Mouse (Mus musculus) MEL (cell line): ENCODE results near the gene Zfp644. TPM values are rescaled to one million over a fixed set of nuclear protein-coding genes. Genes with fewer than 3 reads are reported as not detected.

Source experiments
- DNase-seq: peaks from one replicate; pipeline ENCODE4 v3.0.0; 2011; ENCODE audit warnings: low read depth, low spot score
- H3K27ac ChIP-seq: 2 replicates; pipeline ENCODE4 v1.5.1; 2012; ENCODE audit warnings: low read depth, mild to moderate bottlenecking, control low read depth, low read length, moderate library complexity; ENCODE audit not compliant: control insufficient read depth
- H3K27me3 ChIP-seq, 2 experiments: fragments of 150-350 bp in 1 of 2; sonication (generic) in 1 of 2; 2 replicates each; pipeline ENCODE4 v1.6.1; 2012; ENCODE audit warnings: low read length in 2 of 2, mild to moderate bottlenecking in 2 of 2, improper control_type of control experiment in 1 of 2, moderate library complexity in 1 of 2; ENCODE audit not compliant: insufficient read depth in 2 of 2, control insufficient read depth in 1 of 2
- H3K36me3 ChIP-seq, 2 experiments: 2 replicates each; pipeline ENCODE4 v1.6.1; 2012 to 2014; ENCODE audit warnings: low read length in 2 of 2, improper control_type of control experiment in 1 of 2, inconsistent platforms in 1 of 2, mild to moderate bottlenecking in 1 of 2; ENCODE audit not compliant: insufficient read depth in 2 of 2, control insufficient read depth in 1 of 2
- H3K4me1 ChIP-seq, 2 experiments: fragments of 150-350 bp in 1 of 2; sonication (generic) in 1 of 2; 2 replicates each; pipeline ENCODE4 v1.6.1; 2012; ENCODE audit warnings: low read length in 2 of 2, improper control_type of control experiment in 1 of 2, mild to moderate bottlenecking in 1 of 2; ENCODE audit not compliant: insufficient read depth in 2 of 2, control insufficient read depth in 1 of 2
- H3K4me3 ChIP-seq, 2 experiments: fragments of 150-350 bp in 1 of 2; sonication (generic) in 1 of 2; 2 replicates each; pipeline ENCODE4 v1.5.1; 2012; ENCODE audit warnings: low read depth in 2 of 2, low read length in 2 of 2, mild to moderate bottlenecking in 2 of 2, moderate library complexity in 2 of 2, control low read depth in 1 of 2, improper control_type of control experiment in 1 of 2; ENCODE audit not compliant: control insufficient read depth in 1 of 2, insufficient read depth in 1 of 2
- H3K79me2 ChIP-seq: 2 replicates; pipeline ENCODE4 v1.6.1; 2012; ENCODE audit warnings: mild to moderate bottlenecking, low read length, moderate library complexity; ENCODE audit not compliant: control insufficient read depth, poor library complexity, insufficient read depth
- H3K9ac ChIP-seq: 2 replicates; pipeline ENCODE4 v1.6.1; 2012; ENCODE audit warnings: low read depth, mild to moderate bottlenecking, control low read depth, low read length, moderate library complexity; ENCODE audit not compliant: control insufficient read depth, poor library complexity, severe bottlenecking
- H3K9me3 ChIP-seq: fragments of 150-350 bp; sonication (generic); replicated peaks from 2 replicates; pipeline ENCODE4 v1.6.1; 2012; ENCODE audit warnings: mild to moderate bottlenecking, low read length, improper control_type of control experiment, moderate library complexity; ENCODE audit not compliant: insufficient read depth
- CHD1 ChIP-seq: IDR thresholded peaks from 2 replicates; pipeline ENCODE4 v1.6.1; 2012; ENCODE audit warnings: low read depth, mild to moderate bottlenecking, inconsistent platforms, low read length, improper control_type of control experiment
- CHD2 ChIP-seq: IDR thresholded peaks from 2 replicates; pipeline ENCODE4 v1.6.1; 2011; ENCODE audit warnings: low read length, improper control_type of control experiment
- ELF1 ChIP-seq: IDR thresholded peaks from 2 replicates; pipeline ENCODE4 v1.6.1; 2014; ENCODE audit warnings: low read depth, mild to moderate bottlenecking, inconsistent platforms, low read length, improper control_type of control experiment, moderate library complexity
- EP300 ChIP-seq, 2 experiments: IDR thresholded peaks; 2 replicates each; pipeline ENCODE4 v1.6.1; 2011; ENCODE audit warnings: improper control_type of control experiment in 2 of 2, low read length in 2 of 2, low read depth in 1 of 2, mild to moderate bottlenecking in 1 of 2
- ETS1 ChIP-seq: IDR thresholded peaks from 2 replicates; pipeline ENCODE4 v1.6.1; 2012; ENCODE audit warnings: low read depth, mild to moderate bottlenecking, inconsistent platforms, low read length, improper control_type of control experiment, moderate library complexity
- KAT2A ChIP-seq: conservative IDR thresholded peaks from 2 replicates; pipeline ENCODE4 v1.6.1; 2012; ENCODE audit warnings: low read depth, low read length, improper control_type of control experiment, inconsistent platforms
- MAFK ChIP-seq: IDR thresholded peaks from 2 replicates; pipeline ENCODE4 v1.6.1; 2011; ENCODE audit warnings: low read depth, mild to moderate bottlenecking, low read length, improper control_type of control experiment, borderline replicate concordance
- MAX ChIP-seq: IDR thresholded peaks from 2 replicates; pipeline ENCODE4 v1.6.1; 2011; ENCODE audit warnings: low read length, improper control_type of control experiment
- MEF2A ChIP-seq: IDR thresholded peaks from 2 replicates; pipeline ENCODE4 v1.6.1; 2014; ENCODE audit warnings: low read depth, mild to moderate bottlenecking, inconsistent platforms, low read length, improper control_type of control experiment; ENCODE audit not compliant: poor library complexity, insufficient replicate concordance, severe bottlenecking; ENCODE audit errors: extremely low read depth
- MXI1 ChIP-seq: IDR thresholded peaks from 2 replicates; pipeline ENCODE4 v1.6.1; 2011; ENCODE audit warnings: mild to moderate bottlenecking, low read depth, low read length, improper control_type of control experiment
- MYB ChIP-seq: IDR thresholded peaks from 2 replicates; pipeline ENCODE4 v1.6.1; 2011; ENCODE audit warnings: mild to moderate bottlenecking, low read depth, low read length, improper control_type of control experiment
- MYC ChIP-seq: IDR thresholded peaks from 2 replicates; pipeline ENCODE4 v1.6.1; 2011; ENCODE audit warnings: low read depth, mild to moderate bottlenecking, low read length, improper control_type of control experiment, moderate library complexity
- NELFE ChIP-seq: IDR thresholded peaks from 2 replicates; pipeline ENCODE4 v1.6.1; 2011; ENCODE audit warnings: low read depth, low read length, improper control_type of control experiment
- NRF1 ChIP-seq: IDR thresholded peaks from 2 replicates; pipeline ENCODE4 v1.6.1; 2014; ENCODE audit warnings: low read depth, mild to moderate bottlenecking, inconsistent platforms, low read length, improper control_type of control experiment, moderate library complexity; ENCODE audit not compliant: poor library complexity, insufficient read depth, severe bottlenecking
- POLR2AphosphoS2 ChIP-seq: IDR thresholded peaks from 2 replicates; pipeline ENCODE4 v1.6.1; 2011; ENCODE audit warnings: low read length, improper control_type of control experiment
- RAD21 ChIP-seq: IDR thresholded peaks from 2 replicates; pipeline ENCODE4 v1.6.1; 2011; ENCODE audit warnings: mild to moderate bottlenecking, low read depth, low read length, improper control_type of control experiment
- RCOR1 ChIP-seq: IDR thresholded peaks from 2 replicates; pipeline ENCODE4 v1.6.1; 2012; ENCODE audit warnings: low read depth, mild to moderate bottlenecking, inconsistent platforms, low read length, improper control_type of control experiment
- SIN3A ChIP-seq: IDR thresholded peaks from 2 replicates; pipeline ENCODE4 v1.6.1; 2012; ENCODE audit warnings: low read length, improper control_type of control experiment, inconsistent platforms
- TAL1 ChIP-seq: IDR thresholded peaks from 2 replicates; pipeline ENCODE4 v1.6.1; 2012; ENCODE audit warnings: mild to moderate bottlenecking, inconsistent platforms, low read length, moderate library complexity, mixed read lengths
- TBP ChIP-seq: IDR thresholded peaks from 2 replicates; pipeline ENCODE4 v1.8.0; 2011; ENCODE audit warnings: low read depth, low read length, improper control_type of control experiment
- UBTF ChIP-seq: IDR thresholded peaks from 2 replicates; pipeline ENCODE4 v1.6.1; 2012; ENCODE audit warnings: low read depth, mild to moderate bottlenecking, inconsistent platforms, low read length, improper control_type of control experiment, moderate library complexity, borderline replicate concordance; ENCODE audit not compliant: insufficient read depth
- USF1 ChIP-seq: IDR thresholded peaks from 2 replicates; pipeline ENCODE4 v1.6.1; 2014; ENCODE audit warnings: low read depth, mild to moderate bottlenecking, inconsistent platforms, low read length, improper control_type of control experiment, moderate library complexity
- USF2 ChIP-seq, 2 experiments: IDR thresholded peaks; 2 replicates each; pipeline ENCODE4 v1.6.1; 2011 to 2012; ENCODE audit warnings: improper control_type of control experiment in 2 of 2, low read length in 2 of 2, borderline replicate concordance in 1 of 2, inconsistent platforms in 1 of 2, low read depth in 1 of 2, mild to moderate bottlenecking in 1 of 2; ENCODE audit not compliant: insufficient read depth in 1 of 2
- ZC3H11A ChIP-seq: IDR thresholded peaks from 2 replicates; pipeline ENCODE4 v1.6.1; 2012; ENCODE audit warnings: low read depth, mild to moderate bottlenecking, inconsistent platforms, low read length, improper control_type of control experiment
- ZNF384 ChIP-seq: IDR thresholded peaks from 2 replicates; pipeline ENCODE4 v1.6.1; 2012; ENCODE audit warnings: low read depth, mild to moderate bottlenecking, inconsistent platforms, low read length, improper control_type of control experiment
- polyA plus RNA-seq, 2 experiments: library from polyadenylated mRNA; stranded (reverse) in 1 of 2; unstranded in 1 of 2; fragments of >175 nt in 1 of 2; fragments of >200 nt in 1 of 2; gene quantifications; 2 replicates each; pipeline versions ENCODE4 v1.2.1 to v1.2.4; 2012; ENCODE audit warnings: low replicate concordance in 2 of 2, low read depth in 1 of 2; ENCODE audit not compliant: insufficient read length in 2 of 2, insufficient read depth in 1 of 2, missing spikeins in 1 of 2
- total RNA-seq: library from RNA; depleted of rRNA; stranded (reverse); fragments of 300-350 nt; gene quantifications from 2 replicates; pipeline ENCODE4 v1.2.3, GENCODE M21; 2012

The Zfp644 gene
- total and polyA plus RNA-seq, 3 experiments, result 23.4 to 72.3 (median 34.4) TPM

- Histone ChIP-seq H3K4me3 (no peak overlapping the region), H3K79me2 (no peaks in the 10 kb centered on the region), H3K27ac (no peak overlapping the region), H3K27me3 (no peaks in the 10 kb centered on the region), H3K9me3 (no peaks in the 10 kb centered on the region), H3K9ac (no peak overlapping the region), H3K36me3 (no peaks in the 10 kb centered on the region; a peak in 1 of 4 replicates), H3K4me1 (no peaks in the 10 kb centered on the region)
- TF ChIP-seq CHD2, result no peak
- TF ChIP-seq ZNF384, result no peak
- TF ChIP-seq MYB, result no peak
- no peak for TF ChIP-seq RCOR1
- TF ChIP-seq UBTF, result no peak
- TF ChIP-seq NRF1, result no peak
- TF ChIP-seq TBP, result no peak
- no peak for TF ChIP-seq POLR2AphosphoS2
- TF ChIP-seq MAX, result no peak
- TF ChIP-seq MYC, result no peak
- no peak for TF ChIP-seq NELFE
- no peak for TF ChIP-seq RAD21
- no peak for TF ChIP-seq ETS1
- no peak for DNase-seq
These were observed 92.0 kb downstream of the Zfp644 start for GRCm38 (mm10) chr5:106605096-106605495.

DNA sequence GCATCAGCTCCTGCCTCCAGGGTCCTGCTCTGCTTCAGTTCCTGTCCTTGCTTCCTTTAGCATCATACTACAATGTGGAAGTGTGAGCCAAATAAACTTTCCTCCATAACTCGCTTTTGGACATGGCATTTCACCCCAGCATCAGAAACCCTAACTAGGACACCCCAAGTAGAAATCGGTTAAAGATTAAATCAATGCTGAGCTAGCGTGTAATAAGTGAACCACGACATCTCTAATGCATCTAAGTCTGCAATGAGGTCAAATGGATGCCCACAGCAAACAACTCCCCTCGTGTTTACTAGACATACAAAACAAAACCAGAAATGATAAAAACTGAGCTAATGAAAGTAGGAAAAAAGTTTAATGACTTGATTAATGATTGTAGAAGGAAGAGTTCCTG lies 92.7 kb downstream of the Zfp644 start:
- Histone ChIP-seq H3K36me3 (no peaks in the 10 kb centered on the region; a peak in 1 of 4 replicates), H3K9ac (no peak overlapping the region), H3K27ac (no peak overlapping the region), H3K4me1 (no peaks in the 10 kb centered on the region), H3K27me3 (no peaks in the 10 kb centered on the region), H3K79me2 (no peaks in the 10 kb centered on the region), H3K9me3 (no peaks in the 10 kb centered on the region), H3K4me3 (no peak overlapping the region)
- no peak for DNase-seq
- no peak for TF ChIP-seq MAFK
- TF ChIP-seq, all 39 proteins: peak for 0

DNA sequence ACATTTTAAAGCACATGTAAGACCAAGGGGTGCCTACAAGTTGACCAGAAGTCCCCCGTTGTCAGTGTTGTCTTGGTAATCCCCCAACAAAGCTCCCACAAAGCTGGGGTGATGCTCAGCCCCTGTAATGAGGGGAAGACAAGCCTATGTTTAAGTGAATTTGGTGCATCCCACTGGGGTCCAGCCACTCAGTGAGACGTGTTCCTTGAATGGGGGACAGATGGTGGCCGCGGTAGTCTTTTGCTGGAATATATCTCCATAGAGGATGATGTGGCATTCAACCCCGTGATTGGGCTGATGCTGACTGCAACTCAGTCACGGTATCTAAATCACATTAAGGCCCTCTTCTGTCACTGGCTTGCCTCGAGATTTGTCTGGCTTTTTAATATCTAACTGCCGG lies 97.6 kb downstream of the Zfp644 start:
- no peak overlapping the region for H3K27ac ChIP-seq

More for the DNA sequence above, 97.6 kb downstream of the Zfp644 start:
- H3K9me3 ChIP-seq, result no peaks in the 10 kb centered on the region
- DNase-seq, result no peak
- H3K4me3 ChIP-seq, result no peak overlapping the region
- H3K79me2 ChIP-seq, result no peaks in the 10 kb centered on the region
- no peaks in the 10 kb centered on the region for H3K4me1 ChIP-seq
- no peaks in the 10 kb centered on the region; a peak in 1 of 4 replicates for H3K36me3 ChIP-seq
- no peaks in the 10 kb centered on the region for H3K27me3 ChIP-seq
- H3K9ac ChIP-seq, result no peak overlapping the region
- TF ChIP-seq MEF2A (no peak), ETS1 (no peak), SIN3A (no peak), TBP (no peak), USF1 (no peak), MYC (no peak), RAD21 (no peak), TAL1 (no peak), MYB (no peak), RCOR1 (no peak), EP300 (IDR thresholded peaks at IDR 0.05; ENCODE audit: low read depth in 1 of 2, low read length in 2 of 2) (no peak), USF2 (IDR thresholded peaks at IDR 0.05; ENCODE audit: borderline replicate concordance in 1 of 2, insufficient read depth in 1 of 2, low read depth in 1 of 2, low read length in 2 of 2) (no peak), ELF1 (no peak), KAT2A (no peak), CHD1 (no peak), NRF1 (no peak), ZC3H11A (no peak), MXI1 (no peak)
- TF ChIP-seq, all 39 proteins: peak for 0
